Mouse (Mus musculus) yolk sac, embryonic 10.5 days (tissue): ENCODE data around the gene Psmb3.
"Not testable (repeated sequence)": the region's sequence is repeated elsewhere in the genome, so short reads cannot be mapped to it uniquely, and the experiment has no call there.

Experiments used
- DNase-seq: peaks from one replicate; pipeline ENCODE4 v3.0.0-alpha.2; 2017; ENCODE audit warnings: low spot score

The Psmb3 gene

DNA sequence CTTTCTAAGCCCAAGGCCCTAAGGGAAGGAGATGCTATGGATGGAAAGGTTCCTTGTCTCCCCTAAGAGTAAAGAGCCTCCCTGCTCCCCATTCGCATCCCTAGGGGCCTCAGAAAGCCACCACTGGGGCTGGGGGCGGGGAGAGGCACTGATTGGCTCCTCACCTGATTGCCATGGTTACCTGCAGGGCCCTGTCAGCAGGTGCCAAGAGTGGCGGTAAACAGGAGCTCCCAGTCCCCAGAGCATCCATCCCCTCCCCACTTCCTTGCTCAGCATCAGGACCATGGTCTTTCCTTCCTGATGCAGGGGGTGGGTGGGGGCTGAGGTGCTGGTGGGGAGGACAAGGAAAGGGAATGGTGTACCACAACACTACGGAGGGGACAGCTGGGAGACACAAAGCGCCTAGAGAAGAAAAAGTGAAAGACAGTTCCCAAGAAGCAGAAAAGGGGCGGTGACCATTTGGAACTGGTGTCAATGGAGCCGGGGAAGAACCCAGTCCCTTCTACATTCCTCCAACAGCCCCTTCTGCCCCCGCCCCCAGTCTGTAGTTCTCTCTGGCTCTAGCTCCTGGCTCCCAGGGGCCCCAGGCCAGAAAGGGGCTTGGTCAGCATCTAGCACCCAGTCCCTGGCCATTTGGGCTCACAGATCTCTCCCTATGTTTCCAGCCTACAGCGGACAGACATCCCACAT is 7.3 kb upstream of the Psmb3 start:
- no peak for DNase-seq

DNA sequence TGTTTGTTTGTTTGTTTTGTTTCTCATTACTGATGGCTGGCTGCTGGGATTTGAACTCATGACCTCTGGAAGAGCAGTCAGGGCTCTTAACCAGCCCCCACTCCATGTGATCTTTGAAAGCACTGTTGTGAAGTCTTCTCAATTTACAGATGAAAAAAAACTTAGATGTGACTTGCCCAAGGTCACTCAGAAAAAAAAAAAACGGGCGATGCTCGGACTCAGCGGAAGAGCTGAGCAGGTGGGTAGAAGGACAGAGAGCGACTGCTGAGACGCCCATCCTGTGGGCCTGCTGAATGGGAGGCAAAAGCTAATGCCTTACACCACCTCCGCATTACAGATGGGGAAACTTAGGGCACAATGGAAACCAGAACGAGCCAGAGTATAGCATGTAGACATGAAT is 6.5 kb upstream of the Psmb3 start:
- no peak for DNase-seq

DNA sequence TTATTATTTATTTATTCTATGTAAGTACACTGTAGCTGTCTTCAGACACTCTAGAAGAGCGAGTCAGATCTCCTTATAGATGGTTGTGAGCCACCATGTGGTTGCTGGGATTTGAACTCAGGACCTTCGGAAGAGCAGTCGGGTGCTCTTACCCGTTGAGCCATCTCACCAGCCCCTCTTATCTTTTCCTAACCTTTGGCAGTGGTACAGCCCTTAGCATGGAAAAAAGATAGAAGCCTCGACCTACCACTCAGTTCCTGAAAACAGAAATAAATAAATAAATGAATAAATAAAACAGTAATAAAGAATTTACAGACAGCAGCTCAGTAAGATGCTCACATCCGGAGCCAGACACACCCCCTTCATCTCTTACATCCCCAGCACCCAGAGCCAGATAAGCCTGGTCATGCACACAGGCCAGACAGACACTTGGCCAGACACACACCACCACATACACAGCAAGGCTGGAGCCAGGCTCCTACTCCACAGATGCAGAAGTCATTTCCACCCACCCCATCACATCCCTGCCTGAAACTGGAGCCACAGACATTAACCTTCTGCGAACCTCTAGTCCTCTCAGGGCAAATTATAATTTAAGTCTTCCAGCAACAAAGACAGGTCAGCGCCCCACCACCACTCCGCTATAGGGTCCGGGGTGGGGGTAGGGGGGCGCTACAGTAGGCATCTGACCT is 5.9 kb upstream of the Psmb3 start:
- DNase-seq = no peak

DNA sequence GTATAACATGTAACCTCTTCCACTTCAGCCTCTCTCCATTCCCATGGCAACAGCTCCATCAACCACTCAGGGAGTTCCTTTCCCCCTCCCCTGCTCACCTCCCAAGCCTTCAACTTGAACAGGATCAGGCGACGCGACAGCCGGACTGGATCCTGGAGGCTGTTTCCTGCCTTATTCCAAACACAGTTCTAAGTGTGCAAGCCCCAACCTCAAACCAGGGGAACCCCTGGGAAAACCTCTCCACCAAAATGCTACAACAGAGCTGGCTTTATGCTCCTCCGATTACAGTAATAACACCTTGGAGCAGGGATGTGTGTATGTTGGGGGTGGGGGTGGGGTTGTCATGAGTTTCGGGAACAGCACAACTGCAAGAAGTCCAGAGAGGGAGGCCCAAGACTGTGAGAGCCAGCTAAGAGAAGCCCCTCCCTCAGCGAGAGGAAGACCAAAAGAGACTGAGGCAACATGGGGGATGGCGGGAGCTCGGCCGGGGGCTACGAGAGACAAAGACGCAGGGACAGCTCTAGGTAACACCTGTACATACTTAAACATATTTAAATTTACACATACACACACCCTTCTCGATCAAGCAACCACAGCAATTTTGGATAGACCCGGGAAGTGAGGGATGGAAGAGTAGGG is 5.2 kb upstream of the Psmb3 start:
- no peak for DNase-seq

DNA sequence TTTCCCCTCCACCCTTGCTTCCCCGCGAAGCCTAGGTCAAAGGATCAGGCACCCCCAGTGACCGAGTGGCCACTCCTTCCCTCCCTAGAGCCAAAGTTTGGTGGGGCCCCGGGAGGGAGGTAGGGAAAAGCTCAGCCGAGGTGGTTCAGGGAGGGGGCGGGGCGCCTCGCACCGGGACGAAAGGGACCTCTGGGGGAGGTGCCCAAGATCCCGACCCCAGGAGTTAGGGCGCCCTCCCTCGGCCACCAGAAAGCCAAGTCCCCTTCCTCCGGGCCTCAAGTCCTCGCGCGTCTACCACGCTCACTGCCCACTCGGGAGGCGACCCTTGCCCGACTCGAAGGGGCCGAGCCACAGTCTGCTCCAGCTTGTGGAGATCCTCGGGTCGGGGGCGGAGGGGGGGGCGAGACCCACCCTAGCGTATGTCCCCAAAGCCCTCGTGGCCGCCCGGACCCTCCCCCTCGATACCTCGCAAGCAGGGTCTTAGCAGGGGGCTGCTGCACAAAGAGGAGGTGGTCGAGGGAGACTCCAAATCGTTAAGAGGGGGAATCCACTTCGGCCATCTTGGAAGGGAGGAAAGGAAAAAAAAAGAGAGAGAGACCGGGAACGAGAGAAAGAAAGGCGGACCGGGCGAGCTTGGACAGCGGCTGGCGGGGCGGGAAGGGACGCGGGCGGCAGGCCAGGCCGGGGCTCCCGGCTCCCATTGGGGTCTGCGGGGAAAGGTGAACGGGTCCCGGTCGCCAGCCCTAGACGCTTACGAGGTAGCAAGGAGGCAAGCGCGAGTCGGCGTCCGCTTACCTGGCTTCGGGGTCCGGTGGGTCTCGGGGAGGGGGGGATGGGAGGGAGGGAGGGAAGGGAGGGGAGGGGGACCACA is 4.2 kb upstream of the Psmb3 start:
- DNase-seq = peak; percentile 83

DNA sequence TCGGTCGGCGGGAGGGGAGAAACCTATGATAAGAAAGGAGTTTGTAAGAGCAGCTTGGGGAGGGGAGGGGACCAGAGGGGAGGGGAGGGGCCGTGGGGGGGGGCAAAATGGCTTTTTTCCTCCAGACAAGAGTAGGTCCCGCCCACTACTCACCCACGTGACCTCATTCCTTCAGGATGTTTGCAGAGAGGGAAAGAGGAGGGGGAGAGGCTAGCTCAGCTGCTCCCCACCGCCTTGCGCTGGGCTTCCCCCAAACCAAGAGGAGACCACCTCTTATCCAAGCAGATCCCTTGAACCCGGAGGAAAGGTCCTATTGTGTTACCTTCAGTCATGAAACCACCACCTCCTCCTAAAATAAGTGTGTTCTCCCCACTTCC is 3.6 kb upstream of the Psmb3 start:
- peak; percentile 96 for DNase-seq

DNA sequence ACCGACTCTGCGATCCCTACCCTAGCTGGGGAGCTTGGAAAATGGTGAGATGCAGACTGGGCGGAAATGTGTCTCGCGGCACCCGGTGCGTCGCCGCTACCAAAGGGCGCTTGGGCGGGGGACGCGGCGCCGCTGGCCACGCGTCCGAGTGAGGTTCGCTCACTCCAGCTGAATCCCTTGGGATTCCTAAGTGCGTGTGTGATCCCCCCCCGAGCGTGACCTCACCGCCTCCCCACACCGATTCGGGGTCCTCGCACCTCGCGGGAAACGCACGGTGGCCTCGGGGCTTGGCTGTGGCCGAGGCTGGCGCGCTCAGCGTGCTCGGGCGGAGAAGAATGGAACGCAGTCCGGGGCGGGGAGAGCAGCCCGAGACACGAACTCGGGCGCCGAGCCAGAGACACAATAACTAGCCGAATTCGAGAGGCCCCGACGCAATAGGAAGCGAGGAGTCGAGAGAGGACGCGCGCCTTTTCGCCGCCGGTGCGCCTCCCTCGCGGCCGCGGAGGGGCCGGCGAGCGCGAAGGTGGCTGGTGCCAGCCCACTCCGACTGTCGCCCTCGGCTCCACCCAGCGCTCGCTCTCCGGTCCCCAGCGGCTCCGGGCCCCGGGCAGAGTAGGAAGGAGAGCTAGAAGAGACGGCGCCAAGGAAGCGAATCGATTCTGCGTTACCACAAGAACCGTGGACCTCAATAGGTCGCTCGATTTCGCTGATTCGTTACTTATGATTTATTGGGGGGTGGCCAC is 3.0 kb upstream of the Psmb3 start, which contains the start of gene Pcgf2:
TSS of gene Pcgf2 (minus strand) at position 495 of the 743 bp plus-strand sequence.
- DNase-seq = no peak

DNA sequence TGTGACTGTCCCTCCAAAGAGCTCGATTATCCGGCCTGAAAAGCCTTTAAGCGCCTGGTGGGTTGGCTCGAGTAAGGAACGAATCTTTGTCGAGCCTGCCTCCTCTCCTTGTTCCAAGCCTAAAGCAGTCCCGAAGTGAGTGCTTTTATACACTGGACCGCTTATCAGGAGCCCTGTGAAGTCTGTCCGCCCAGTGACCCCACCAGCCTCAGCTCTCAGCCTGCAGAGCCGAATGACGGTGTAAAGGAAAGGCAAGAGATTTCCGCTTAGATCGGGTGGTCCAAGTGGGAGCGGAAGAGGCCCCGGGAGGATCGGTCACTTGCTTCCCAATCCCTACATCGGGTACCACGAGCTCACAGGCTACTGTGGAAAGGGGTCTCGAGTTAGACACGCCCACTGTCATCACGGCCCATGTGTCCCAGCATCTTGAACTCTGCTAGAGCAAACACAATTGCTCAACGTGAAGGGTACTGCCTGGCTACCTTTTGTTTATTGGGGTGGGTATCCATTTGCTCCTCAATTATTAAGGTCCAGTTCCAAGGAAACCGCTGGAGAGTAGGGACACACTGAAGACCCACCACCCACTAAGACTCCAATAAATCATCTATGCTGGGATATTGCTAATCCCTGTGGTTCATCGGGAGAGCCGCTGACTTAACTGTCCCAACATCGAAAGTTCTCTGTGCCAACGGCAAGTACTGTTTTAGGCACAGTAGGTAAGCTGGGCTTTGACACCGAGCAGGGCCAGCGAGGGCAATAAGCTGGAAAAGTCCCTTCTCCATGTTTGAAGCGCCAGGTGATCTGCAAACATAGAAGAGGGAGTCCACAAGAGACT is 2.2 kb upstream of the Psmb3 start:
- peak; percentile 49 for DNase-seq

DNA sequence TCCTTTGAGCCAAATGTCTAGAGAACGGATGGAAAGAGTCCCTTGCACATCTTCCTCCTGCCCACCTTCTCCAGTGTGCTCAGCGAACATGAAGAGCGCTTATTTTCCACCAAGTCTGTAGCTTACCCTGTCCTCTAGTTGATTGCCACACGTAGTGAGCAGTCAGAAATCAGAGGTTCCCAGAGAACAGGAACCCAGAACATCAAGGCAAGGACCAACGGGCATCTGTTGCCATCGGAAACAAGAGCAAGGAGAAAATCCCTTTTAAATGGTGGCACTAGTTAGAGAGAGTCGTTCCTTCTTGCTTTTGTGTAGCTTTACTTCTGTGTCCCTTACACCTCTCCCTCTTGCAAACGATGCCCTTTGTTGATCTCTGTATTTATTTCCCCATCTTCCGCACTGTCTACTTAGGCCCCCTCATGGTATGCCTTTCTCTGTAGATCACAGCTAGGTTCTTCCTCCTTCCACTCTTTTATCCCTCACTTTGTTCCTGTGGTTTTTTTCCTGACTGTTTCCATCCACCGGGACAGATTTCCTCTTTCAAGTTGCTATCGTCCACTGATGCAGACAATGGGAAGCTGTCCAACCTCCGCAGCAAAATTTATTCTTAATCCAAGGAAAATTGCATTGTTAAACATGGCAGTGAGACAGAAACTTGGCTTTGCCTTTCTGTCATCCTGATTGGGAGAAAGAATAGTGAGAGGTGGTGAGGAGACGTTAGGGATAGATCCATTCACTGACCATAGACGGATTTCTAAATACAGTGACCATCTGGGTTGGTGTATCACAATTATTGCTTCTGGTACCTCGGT is 1.4 kb upstream of the Psmb3 start:
- DNase-seq = peak; percentile 17

DNA sequence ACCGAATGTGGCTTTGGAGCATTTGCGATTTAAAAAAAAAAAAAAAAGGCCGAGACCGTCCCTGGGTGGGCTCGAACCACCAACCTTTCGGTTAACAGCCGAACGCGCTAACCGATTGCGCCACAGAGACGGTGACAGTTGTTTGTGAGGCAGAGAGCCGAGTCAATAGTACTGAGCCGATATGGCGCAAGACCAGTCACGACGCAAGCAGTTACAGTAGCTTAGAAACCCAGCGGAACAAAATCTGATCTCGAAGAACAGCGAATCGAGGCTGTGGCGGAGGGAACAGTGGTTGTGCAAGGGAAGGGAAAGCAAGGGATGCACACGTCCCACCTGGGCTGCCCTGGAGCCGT is 830 bp upstream of the Psmb3 start:
- peak; percentile 83 for DNase-seq

DNA sequence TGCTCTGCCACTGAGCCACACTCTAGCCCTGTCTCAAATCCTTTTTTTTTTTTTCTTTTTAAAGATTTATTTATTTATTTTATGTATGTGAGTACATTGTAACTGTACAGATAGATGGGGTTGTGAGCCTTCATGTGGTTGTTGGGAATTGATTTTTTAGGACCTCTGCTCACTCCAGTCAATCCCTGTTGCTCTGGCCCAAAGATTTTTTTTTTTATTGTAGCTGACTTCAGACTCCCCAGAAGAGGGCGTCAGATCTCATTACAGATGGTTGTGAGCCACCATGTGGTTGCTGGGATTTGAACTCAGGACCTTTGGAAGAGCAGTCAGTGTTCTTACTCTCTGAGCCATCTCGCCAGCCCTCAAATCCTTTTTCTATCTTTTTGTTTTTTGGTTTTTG is 6.9 kb downstream of the Psmb3 start:
- DNase-seq = not testable (repeated sequence)

DNA sequence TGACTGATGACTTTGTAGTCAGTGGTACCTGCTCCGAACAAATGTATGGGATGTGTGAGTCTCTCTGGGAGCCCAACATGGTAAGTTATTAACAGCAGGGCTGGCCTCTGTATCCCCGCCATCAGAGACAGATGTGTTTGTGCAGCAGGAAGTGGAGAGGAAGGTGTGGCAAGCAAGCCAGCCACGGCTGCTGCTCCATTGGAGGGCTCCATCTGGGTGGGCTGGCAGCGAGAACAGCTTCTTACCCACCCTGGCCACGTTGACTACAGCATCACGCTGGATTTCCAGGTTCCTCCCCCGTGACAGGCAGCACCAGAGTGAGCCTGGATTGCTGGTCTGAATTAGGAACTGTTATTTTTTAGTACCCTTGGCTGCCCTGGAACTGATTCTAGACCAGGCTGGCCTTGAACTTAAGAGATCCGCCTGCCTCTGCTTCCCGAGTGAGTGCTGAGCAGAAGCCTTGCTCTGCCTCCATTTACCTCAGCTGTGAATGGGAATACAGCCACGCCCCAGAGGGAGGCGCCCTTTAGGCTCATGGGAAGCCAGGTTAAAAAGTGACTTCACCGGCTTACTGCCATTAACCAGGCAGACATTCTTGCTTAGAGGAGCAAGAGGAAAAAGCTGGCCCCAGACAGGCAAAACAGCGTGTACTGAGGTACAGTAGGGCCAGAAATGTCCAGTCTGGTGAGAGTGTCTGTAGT is 8.2 kb downstream of the Psmb3 start:
- DNase-seq = peak; percentile 45

DNA sequence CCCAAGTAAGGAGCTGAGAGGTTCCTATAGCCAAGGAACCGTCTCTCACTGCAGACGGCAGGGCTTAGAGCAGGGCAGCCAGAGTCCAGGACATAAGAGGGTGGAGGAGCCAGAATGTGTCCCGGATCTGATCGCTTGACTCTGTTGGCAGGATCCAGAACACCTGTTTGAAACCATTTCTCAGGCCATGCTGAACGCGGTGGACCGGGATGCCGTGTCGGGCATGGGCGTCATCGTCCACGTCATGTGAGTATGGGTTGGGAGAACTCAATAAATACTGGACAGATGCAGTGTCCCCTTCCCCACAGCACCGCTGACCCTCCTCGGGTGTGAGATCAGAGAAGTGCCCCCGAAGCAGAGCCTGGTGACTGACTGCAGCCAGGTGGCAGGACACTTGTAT is 9.1 kb downstream of the Psmb3 start:
- DNase-seq = no peak

DNA sequence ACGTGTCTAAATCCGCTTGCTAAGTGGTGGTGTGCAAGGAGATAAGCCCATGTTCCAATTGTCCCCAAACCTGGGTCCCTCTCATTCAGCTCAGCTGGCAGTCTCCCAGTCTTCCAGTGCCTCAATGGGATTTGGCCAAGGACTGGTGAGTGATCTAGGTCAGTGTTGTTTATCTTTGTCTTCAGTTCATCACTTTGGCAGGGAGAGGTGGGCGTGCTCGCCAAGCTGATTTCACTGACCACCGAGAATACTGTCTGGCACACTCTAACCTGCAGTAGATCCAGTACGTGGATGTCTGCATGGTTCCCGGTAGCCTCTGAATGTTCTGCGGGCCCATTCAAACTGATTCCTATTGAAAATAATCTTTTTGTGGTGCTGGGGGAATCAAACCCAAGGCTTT is 10.7 kb downstream of the Psmb3 start:
- DNase-seq = no peak

DNA sequence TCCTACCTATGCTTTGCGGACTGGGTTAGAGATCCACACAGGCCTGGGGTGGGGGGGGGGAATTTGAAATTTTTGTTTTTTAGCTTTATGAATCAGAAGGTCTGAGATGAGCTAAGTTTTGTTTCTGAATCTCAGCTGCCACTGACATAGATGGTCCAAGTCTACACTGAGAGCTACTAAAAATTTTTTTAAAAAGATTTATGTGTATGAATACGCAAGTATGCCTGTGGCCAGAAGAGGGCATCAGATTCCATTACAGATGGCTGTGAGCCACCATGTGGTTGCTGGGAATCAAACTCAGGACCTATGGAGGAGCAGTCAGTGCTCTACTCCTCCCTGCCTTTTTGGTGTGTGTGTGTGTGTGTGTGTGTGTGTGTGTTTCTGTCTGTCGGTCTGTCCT is 11.2 kb downstream of the Psmb3 start:
- no peak for DNase-seq

DNA sequence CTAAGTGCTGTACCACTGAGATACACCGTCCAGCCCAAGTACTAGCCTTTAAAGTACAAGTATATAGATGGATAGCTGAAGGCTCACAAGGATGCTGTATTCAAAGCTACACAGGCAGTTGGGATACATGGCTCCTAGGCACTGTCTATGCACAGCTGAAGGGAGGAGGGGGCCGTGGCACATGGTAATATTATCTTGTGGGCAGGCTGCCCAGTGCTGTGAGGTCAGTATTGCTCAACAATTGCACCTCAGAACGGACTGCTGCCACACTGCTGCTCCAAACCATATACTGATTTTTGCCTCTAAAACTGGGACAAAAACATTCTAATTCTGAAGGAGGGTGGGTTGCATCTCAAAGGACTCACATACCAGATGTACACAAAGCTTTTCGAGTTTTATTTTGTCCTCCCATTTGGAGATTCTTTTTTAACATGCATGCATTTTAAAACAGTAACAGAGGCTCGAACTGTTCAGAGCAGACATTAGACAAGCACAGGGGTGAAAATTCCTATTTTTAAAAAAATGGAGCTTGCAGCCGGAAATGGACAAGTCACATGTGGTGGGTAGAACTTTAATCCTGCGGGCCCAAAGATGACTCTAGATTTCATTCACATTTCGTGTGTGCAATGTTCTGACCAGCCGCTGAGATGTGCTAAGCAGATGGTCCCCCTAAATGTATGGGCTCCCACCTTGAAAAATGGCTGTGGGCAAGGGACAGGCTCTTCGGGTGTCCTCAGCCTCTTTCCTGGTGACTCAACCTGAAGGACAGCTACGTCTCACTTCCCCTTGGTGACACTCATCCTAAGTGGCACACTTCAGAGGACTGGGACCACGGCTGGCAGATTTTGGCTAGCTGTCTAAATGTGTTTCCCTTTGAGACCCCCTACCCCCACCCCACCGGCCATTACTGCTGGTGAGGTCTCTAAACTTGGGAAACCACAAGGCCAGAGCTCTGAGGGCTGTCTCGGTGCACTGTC is 11.9 kb downstream of the Psmb3 start:
- DNase-seq = no peak

DNA sequence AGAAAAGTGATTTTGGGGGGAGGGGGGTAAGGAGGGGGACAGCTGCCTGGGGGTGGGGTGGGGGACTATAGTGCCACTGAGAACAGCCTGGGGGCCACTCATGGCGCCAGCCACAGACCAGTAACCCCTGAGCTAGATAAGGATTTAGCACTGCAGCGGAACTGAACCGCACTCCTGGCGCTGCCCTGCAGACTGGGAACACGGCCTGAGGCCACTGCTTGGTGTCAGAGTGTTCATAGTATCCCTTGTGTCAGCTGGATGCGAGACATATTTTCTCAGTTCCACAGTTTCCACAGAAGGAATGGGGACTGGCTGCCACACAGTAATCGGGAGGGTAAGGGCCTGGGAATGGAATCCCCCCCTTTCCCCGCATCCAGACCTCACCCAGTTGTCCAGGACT is 12.8 kb downstream of the Psmb3 start:
- no peak for DNase-seq
